Mouse (Mus musculus) right cerebral cortex, postnatal 10 days (tissue): ENCODE measurements around the gene Noto.

ENCODE experiments used
- DNase-seq, 2 experiments: peaks; one replicate each; pipeline ENCODE4 v3.0.0; 2021; ENCODE audit warnings: low spot score in 2 of 2

The Noto gene

GRCm38 (mm10) chr6:85423836-85424379, at the start of gene Noto:
Gene Noto (plus strand): TSS chr6:85423886.
- no peak for DNase-seq

- peak; percentile 49 to 58 for DNase-seq
Observed at GRCm38 (mm10) chr6:85373951-85374733, 49.5 kb upstream of the Noto start, which contains the start of gene Rab11fip5. Gene Rab11fip5 (minus strand): TSS chr6:85374634.

- peak; percentile 97 for DNase-seq
Observed at GRCm38 (mm10) chr6:85374734-85375114, 49.0 kb upstream of the Noto start.

- DNase-seq, result no peak
Observed at GRCm38 (mm10) chr6:85377066-85377734, 46.5 kb upstream of the Noto start.

- DNase-seq, result no peak
Observed at GRCm38 (mm10) chr6:85377876-85378275, 45.8 kb upstream of the Noto start.

- DNase-seq, result no peak
Observed at GRCm38 (mm10) chr6:85378629-85379028, 45.1 kb upstream of the Noto start.

GRCm38 (mm10) chr6:85380201-85380900, 43.3 kb upstream of the Noto start:
- DNase-seq, result peak; percentile 80 to 82

GRCm38 (mm10) chr6:85380901-85381647, 42.6 kb upstream of the Noto start:
- DNase-seq, result no peak

- DNase-seq, result no peak
Observed at GRCm38 (mm10) chr6:85381648-85382020, 42.1 kb upstream of the Noto start.

GRCm38 (mm10) chr6:85382791-85383190, 40.9 kb upstream of the Noto start:
- DNase-seq, result no peak

GRCm38 (mm10) chr6:85388608-85389007, 35.1 kb upstream of the Noto start:
- DNase-seq, result no peak

- DNase-seq, result peak; percentile 58 to 80
Observed at GRCm38 (mm10) chr6:85391803-85392202, 31.9 kb upstream of the Noto start.

GRCm38 (mm10) chr6:85395360-85395759, 28.3 kb upstream of the Noto start:
- DNase-seq, result no peak

GRCm38 (mm10) chr6:85397165-85397564, 26.5 kb upstream of the Noto start:
- DNase-seq, result no peak

- DNase-seq, result peak in 1 of 2 experiments; percentile 39
Observed at GRCm38 (mm10) chr6:85399715-85400114, 24.0 kb upstream of the Noto start.

- no peak for DNase-seq
Observed at GRCm38 (mm10) chr6:85402613-85403012, 21.1 kb upstream of the Noto start.

GRCm38 (mm10) chr6:85403039-85403438, 20.6 kb upstream of the Noto start:
- DNase-seq, result no peak

GRCm38 (mm10) chr6:85409003-85409402, 14.7 kb upstream of the Noto start:
- no peak for DNase-seq

- peak; percentile 65 to 80 for DNase-seq
Observed at GRCm38 (mm10) chr6:85410771-85411273, 12.9 kb upstream of the Noto start.

- DNase-seq, result no peak
Observed at GRCm38 (mm10) chr6:85415829-85416228, 7.9 kb upstream of the Noto start.

GRCm38 (mm10) chr6:85419150-85419549, 4.5 kb upstream of the Noto start:
- DNase-seq, result no peak
